Comparison of ENCODE assay signal across 21 mouse cellular contexts in the genomic region with DNA sequence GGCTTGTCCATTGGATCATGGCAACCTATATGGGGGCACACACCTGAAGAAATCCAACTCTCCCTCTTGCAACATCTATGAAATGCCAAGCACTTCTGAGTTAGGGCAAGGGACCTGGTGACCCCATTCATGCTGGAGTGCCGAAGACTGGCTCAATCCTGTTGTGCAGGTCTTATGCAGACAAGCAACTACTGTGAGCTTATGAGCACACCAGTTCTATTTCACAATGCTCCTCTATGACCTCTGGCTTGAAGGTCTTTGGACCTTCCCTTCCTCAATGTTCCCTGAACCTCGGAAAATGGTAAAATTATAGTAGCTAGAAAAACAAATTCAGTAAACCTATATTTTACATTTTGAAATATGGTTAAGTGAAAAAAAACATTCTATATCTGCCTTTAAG. TPM values are rescaled to one million over a fixed set of nuclear protein-coding genes. Genes with fewer than 3 reads are reported as not detected.
DNase-seq lines count a peak whose midpoint lies in the region; ATAC-seq and TF ChIP-seq lines count a peak whose summit lies in the region.
"Had no signal": no experiment of that assay in that cellular context is flagged by ENCODE, and none has a peak within 500 bp of the region (broad histone marks: within the 10 kb centered on the region; RNA-seq: fewer than 3 reads in every experiment).

No protein-coding gene starts in this region.

- ATAC-seq in liver, embryonic 11.5 days (replicated peaks; ENCODE audit: low FRiP score): no peak
- peak; percentile 64 for ATAC-seq in liver, postnatal 0 days
- ATAC-seq in liver, embryonic 12.5 days: no peak
- ATAC-seq: activated CD4-positive, CD25-positive, alpha-beta regulatory T cell, adult 4 months; CD4-positive, CD25-positive, alpha-beta regulatory T cell, adult 4 months; Patski had no signal

- no peak for TF ChIP-seq EP300 in liver, postnatal 0 days (IDR thresholded peaks at IDR 0.05; ENCODE audit: low read depth)

- WGBS in liver, adult 2 months: 33% methylated on average over 2 of the region's 2 CpGs
- WGBS in liver, embryonic 11.5 days: 82% methylated on average over 2 of the region's 2 CpGs
- WGBS in liver, postnatal 0 days (ENCODE audit: insufficient replicate concordance): 73% methylated on average over 2 of the region's 2 CpGs
- 82% methylated on average over 2 of the region's 2 CpGs for WGBS in liver, embryonic 12.5 days (ENCODE audit: insufficient replicate concordance)

- H3K79me2 ChIP-seq in liver, adult 2 months (ENCODE audit: control insufficient read depth, insufficient read depth, low read length): no peaks in the 10 kb centered on the region

- H3K27me3 ChIP-seq in liver, adult 2 months (ENCODE audit: control insufficient read depth, insufficient read depth, low read length): no peaks in the 10 kb centered on the region
- H3K27me3 ChIP-seq in liver, embryonic 11.5 days (replicated peaks; ENCODE audit: control insufficient read depth, insufficient read depth, low read length): no peaks in the 10 kb centered on the region
- no peaks in the 10 kb centered on the region for H3K27me3 ChIP-seq in liver, postnatal 0 days (ENCODE audit: insufficient read depth, low read length)
- no peaks in the 10 kb centered on the region for H3K27me3 ChIP-seq in liver, embryonic 12.5 days (replicated peaks)
- H3K27me3 ChIP-seq: CH12.LX, Patski had no signal

- peaks cover 12% of the 10 kb centered on the region for H3K36me3 ChIP-seq in liver, adult 2 months (ENCODE audit: control insufficient read depth, insufficient read depth, low read length)
- peaks cover 13% of the 10 kb centered on the region for H3K36me3 ChIP-seq in liver, embryonic 11.5 days (ENCODE audit: control insufficient read depth, insufficient read depth, low read length)
- H3K36me3 ChIP-seq in liver, postnatal 0 days (replicated peaks; ENCODE audit: insufficient read depth, low read length): peaks cover 66% of the 10 kb centered on the region
- peaks cover 79% of the 10 kb centered on the region for H3K36me3 ChIP-seq in liver, embryonic 12.5 days
- H3K36me3 ChIP-seq: G1E had no signal

- TF ChIP-seq POLR2A in liver, adult 2 months (IDR thresholded peaks at IDR 0.05; ENCODE audit: extremely low read depth, insufficient read depth, low read length): no peak

- DNase-seq in heart, adult 11 months: peak; percentile 64
- no peak for DNase-seq in heart, postnatal 14 days
- peak; percentile 71 for DNase-seq in liver, adult 2 months (ENCODE audit: extremely low read depth, low read depth, low spot score)
- no peak for DNase-seq in liver, embryonic 11.5 days (ENCODE audit: low spot score)
- DNase-seq in liver, postnatal 0 days: no peak
- DNase-seq: adrenal gland, adult 2 months; adrenal gland, adult 8-10 months; adrenal gland, postnatal 10 days; adrenal gland, postnatal 14 days; adrenal gland, postnatal 25 days; adrenal gland, postnatal 36 days; B cell, adult 2 months; cerebellum, adult 11 months; cerebellum, adult 11-12 months; cerebellum, adult 18-20 months had no signal

- H3K4me3 ChIP-seq in liver, adult 2 months (ENCODE audit: insufficient read depth, low read depth, low read length): no peak overlapping the region
- H3K4me3 ChIP-seq in liver, embryonic 11.5 days (ENCODE audit: low read depth, low read length): no peak overlapping the region
- no peak overlapping the region for H3K4me3 ChIP-seq in liver, postnatal 0 days (ENCODE audit: low read depth, low read length)
- no peak overlapping the region for H3K4me3 ChIP-seq in liver, embryonic 12.5 days

- H3K9me3 ChIP-seq in liver, embryonic 11.5 days (ENCODE audit: control insufficient read depth, low read length): no peaks in the 10 kb centered on the region
- no peaks in the 10 kb centered on the region for H3K9me3 ChIP-seq in liver, postnatal 0 days (ENCODE audit: low read length)
- no peaks in the 10 kb centered on the region for H3K9me3 ChIP-seq in liver, embryonic 12.5 days (replicated peaks)

- H3K27ac ChIP-seq in liver, adult 2 months (replicated peaks; ENCODE audit: insufficient read depth, low read depth, low read length): no peak overlapping the region
- no peak overlapping the region for H3K27ac ChIP-seq in liver, embryonic 11.5 days (ENCODE audit: low read depth, low read length)
- no peak overlapping the region for H3K27ac ChIP-seq in liver, postnatal 0 days (ENCODE audit: low read depth)
- H3K27ac ChIP-seq in liver, embryonic 12.5 days: no peak overlapping the region

- H3K4me1 ChIP-seq in liver, adult 2 months (ENCODE audit: control insufficient read depth, insufficient read depth, low read length): no peaks in the 10 kb centered on the region
- no peaks in the 10 kb centered on the region for H3K4me1 ChIP-seq in liver, embryonic 11.5 days (replicated peaks; ENCODE audit: control insufficient read depth, insufficient read depth, low read length)
- no peaks in the 10 kb centered on the region for H3K4me1 ChIP-seq in liver, postnatal 0 days (ENCODE audit: insufficient read depth)
- peaks cover 13% of the 10 kb centered on the region for H3K4me1 ChIP-seq in liver, embryonic 12.5 days

- H3K9ac ChIP-seq in liver, adult 2 months (ENCODE audit: low read depth, low read length): no peak overlapping the region
- no peak overlapping the region for H3K9ac ChIP-seq in liver, embryonic 11.5 days (ENCODE audit: low read depth, low read length)
- no peak overlapping the region for H3K9ac ChIP-seq in liver, postnatal 0 days (replicated peaks)
- no peak overlapping the region for H3K9ac ChIP-seq in liver, embryonic 12.5 days

- H3K4me2 ChIP-seq in liver, embryonic 11.5 days: no peak overlapping the region
- no peak overlapping the region for H3K4me2 ChIP-seq in liver, postnatal 0 days (ENCODE audit: low read depth, low read length)
- H3K4me2 ChIP-seq in liver, embryonic 12.5 days: no peak overlapping the region

- intact Hi-C loops in heart, postnatal 14 days (cut with DNase I): no loop called here

- TF ChIP-seq CTCF in liver, adult 2 months (IDR thresholded peaks at IDR 0.05; ENCODE audit: low read depth, low read length): no peak
- no peak for TF ChIP-seq CTCF in liver, postnatal 0 days (IDR thresholded peaks at IDR 0.05; ENCODE audit: low read depth)

RNA-seq across cellular contexts. Expression of gene Gas2l3, which starts 25.8 kb away (rescaled TPM):
- total RNA-seq in heart, postnatal 14 days (2021): 1 to 10 TPM; 3.5 to 5.5 TPM
- 1.2 and 1.9 TPM in 2 replicates for total RNA-seq in liver, adult 2 months (2014; rRNA removed)
- polyA plus RNA-seq in liver, adult 2 months (2012; rRNA removed): 0.29 and 0.38 TPM in 2 replicates
- polyA plus RNA-seq in liver, embryonic 11.5 days (2014; fragmentation: Nextera tagmentation; extraction: Ambion mirVana): 7.6 and 9.1 TPM in 2 replicates
- 2.8 and 2.9 TPM in 2 replicates for polyA plus RNA-seq in liver, postnatal 0 days (2015; fragmentation: Nextera tagmentation; extraction: Ambion mirVana)
- 6.7 and 8.0 TPM in 2 replicates for polyA plus RNA-seq in liver, embryonic 12.5 days (2016; fragmentation: Nextera tagmentation; extraction: Ambion mirVana)
- polyA plus RNA-seq: G1E had no signal

Comparison
In these comparisons a context has a peak if more than half of its experiments do, and no peak if none do; other contexts are left out.
1. DNase-seq: peak in heart, adult 11 months (single experiment) and liver, adult 2 months (single experiment); none in heart, postnatal 14 days (0 of 2), liver, embryonic 11.5 days (single experiment) and liver, postnatal 0 days (single experiment).